Mouse (Mus musculus) neural tube, embryonic 12.5 days (tissue): ENCODE measurements around the gene Prrt3. TPM values are rescaled to one million over a fixed set of nuclear protein-coding genes. Genes with fewer than 3 reads are reported as not detected.

ENCODE experiments used
- ATAC-seq: fragments of 200-750 bp; cut with Nextera tagmentation; 2 replicates; pipeline ENCODE4 v1.8.0; 2017; ENCODE audit warnings: low read depth, mild to moderate bottlenecking, moderate TSS enrichment, moderate library complexity; ENCODE audit not compliant: low FRiP score
- H3K27ac ChIP-seq: fragments of 300-500 bp; sonication (generic); 2 replicates; pipeline ENCODE4 v1.5.1; 2016
- H3K27me3 ChIP-seq: fragments of 300-500 bp; sonication (generic); replicated peaks from 2 replicates; pipeline ENCODE4 v1.6.1; 2016; ENCODE audit warnings: mild to moderate bottlenecking
- H3K36me3 ChIP-seq: fragments of 300-500 bp; sonication (generic); 2 replicates; pipeline ENCODE4 v1.6.1; 2016; ENCODE audit warnings: mild to moderate bottlenecking
- H3K4me1 ChIP-seq: fragments of 300-500 bp; sonication (generic); 2 replicates; pipeline ENCODE4 v1.6.1; 2016
- H3K4me2 ChIP-seq: fragments of 300-500 bp; sonication (generic); replicated peaks from 2 replicates; pipeline ENCODE4 v1.6.1; 2016; ENCODE audit warnings: mild to moderate bottlenecking
- H3K4me3 ChIP-seq: fragments of 300-500 bp; sonication (generic); 2 replicates; pipeline ENCODE4 v1.5.1; 2016
- H3K9ac ChIP-seq: fragments of 300-500 bp; sonication (generic); 2 replicates; pipeline ENCODE4 v1.6.1; 2016; ENCODE audit warnings: mild to moderate bottlenecking
- H3K9me3 ChIP-seq: fragments of 300-500 bp; sonication (generic); 2 replicates; pipeline ENCODE4 v1.6.1; 2016; ENCODE audit warnings: mild to moderate bottlenecking
- WGBS: fragments of 180-500 bp; shearing (Covaris S2); methylation state at CpG from one replicate; pipeline ENCODE4 v1.1.7; 2016; 5-methylcytosine and 5-hydroxymethylcytosine counted together
- polyA plus RNA-seq: library from polyadenylated mRNA; unstranded; fragments of >200 nt; fragmentation: Nextera tagmentation; extraction: Ambion mirVana; gene quantifications from 2 replicates; pipeline ENCODE4 v1.2.1, GENCODE M21; 2016

Prrt3 gene
- polyA plus RNA-seq, 1 experiment from 2014 or later, result 2.6 TPM

DNA sequence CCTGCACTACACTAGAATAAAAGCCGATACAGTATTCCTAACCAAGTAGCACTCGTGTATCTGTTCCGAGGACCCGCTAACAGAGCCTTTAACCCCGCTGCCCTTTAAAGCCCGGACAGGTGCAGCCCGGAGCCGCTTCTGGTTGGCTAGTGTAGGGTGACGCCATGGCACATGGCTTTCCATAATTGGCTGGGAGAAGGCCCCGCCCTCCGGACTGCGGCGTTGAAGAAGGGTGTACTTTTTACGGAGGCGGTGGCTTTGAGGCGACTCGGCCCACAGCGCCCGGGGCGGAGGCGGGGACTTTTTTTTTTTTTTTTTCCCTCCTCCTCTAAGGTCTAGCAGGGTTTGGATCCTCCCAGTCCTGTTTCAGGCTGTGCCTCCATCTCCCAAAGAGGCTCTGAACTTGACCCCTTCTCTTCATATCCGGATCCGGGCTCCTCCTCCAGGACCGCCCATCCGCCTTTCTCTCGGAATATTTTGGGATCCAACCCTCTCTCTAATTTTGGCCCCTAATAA is 18.6 kb downstream of the Prrt3 start, which contains the start of gene Creld1:
Gene Creld1 (plus strand): TSS at position 198 of the 516 bp plus-strand sequence.
- ATAC-seq, result peak; percentile 98
- under 1% methylated on average over 26 of the region's 26 CpGs for WGBS
- Histone ChIP-seq H3K4me1 (peaks cover 21% of the 10 kb centered on the region), H3K9me3 (no peaks in the 10 kb centered on the region), H3K4me3 (peak within 1 kb of the TSS; percentile 63), H3K9ac (peak within 1 kb of the TSS; percentile 77), H3K4me2 (peak within 1 kb of the TSS; percentile 66), H3K27me3 (peaks cover 7% of the 10 kb centered on the region; the same call in 1 of the 2 replicates), H3K27ac (peak within 1 kb of the TSS; percentile 75), H3K36me3 (peaks cover 4% of the 10 kb centered on the region; the same call in 1 of the 2 replicates)

DNA sequence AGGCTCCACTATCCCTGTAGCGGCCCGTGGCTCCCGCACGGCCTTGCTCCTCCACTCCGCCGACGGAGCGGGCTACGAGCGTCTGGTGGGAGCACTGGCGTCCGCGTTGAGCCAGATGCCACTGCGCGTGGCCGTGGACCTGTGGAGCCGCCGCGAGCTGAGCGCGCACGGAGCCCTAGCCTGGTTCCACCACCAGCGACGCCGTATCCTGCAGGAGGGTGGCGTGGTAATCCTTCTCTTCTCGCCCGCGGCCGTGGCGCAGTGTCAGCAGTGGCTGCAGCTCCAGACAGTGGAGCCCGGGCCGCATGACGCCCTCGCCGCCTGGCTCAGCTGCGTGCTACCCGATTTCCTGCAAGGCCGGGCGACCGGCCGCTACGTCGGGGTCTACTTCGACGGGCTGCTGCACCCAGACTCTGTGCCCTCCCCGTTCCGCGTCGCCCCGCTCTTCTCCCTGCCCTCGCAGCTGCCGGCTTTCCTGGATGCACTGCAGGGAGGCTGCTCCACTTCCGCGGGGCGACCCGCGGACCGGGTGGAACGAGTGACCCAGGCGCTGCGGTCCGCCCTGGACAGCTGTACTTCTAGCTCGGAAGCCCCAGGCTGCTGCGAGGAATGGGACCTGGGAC is 19.1 kb downstream of the Prrt3 start:
- H3K9me3 ChIP-seq, result no peaks in the 10 kb centered on the region
- peak overlapping the region; percentile 77 for H3K9ac ChIP-seq
- peak overlapping the region; percentile 66 for H3K4me2 ChIP-seq
- peak; percentile 67 for ATAC-seq
- peaks cover 7% of the 10 kb centered on the region; the same call in 1 of the 2 replicates for H3K27me3 ChIP-seq
- H3K4me1 ChIP-seq, result peaks cover 21% of the 10 kb centered on the region
- H3K27ac ChIP-seq, result peak overlapping the region; percentile 75
- no peaks in the 10 kb centered on the region for H3K36me3 ChIP-seq
- peak overlapping the region; percentile 63 for H3K4me3 ChIP-seq
- under 1% methylated on average over 65 of the region's 65 CpGs for WGBS

DNA sequence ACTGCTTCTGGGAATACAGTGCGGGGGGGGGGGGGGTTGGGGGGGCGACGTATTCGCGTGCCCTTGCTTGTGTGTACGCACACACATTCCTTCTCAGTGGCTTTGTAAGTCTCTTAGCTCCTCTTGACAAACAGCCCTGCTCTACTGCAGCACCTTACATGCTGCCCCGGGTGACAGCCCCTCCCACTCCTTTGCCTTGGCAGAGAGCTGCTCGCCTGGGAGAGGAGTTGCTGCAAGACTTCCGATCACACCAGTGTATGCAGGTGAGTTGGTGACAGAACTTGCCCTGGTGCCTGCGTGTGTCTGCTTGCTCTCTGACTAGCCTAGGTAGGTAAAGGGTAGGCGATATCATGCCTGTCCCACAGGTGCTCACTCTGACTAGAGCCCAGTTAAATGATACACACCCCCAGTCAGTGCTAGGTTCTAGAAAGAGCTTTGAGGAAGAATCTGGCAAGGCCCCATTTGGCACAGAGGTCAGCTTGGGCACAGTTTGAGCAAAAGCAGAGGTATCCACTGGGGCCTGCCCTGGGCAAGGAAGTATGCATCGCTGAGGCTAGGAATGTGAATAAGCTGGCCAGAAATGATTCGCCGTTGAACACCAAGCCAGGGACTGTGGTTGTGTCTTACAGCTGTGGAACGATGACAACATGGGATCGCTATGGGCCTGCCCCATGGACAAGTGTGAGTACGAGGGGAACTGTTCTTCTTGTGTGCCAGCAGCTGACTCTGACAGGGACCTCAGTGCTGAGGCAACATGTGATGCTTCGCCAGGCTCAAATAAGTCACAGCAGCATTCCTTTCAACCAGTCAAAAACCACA is 21.0 kb downstream of the Prrt3 start:
- no peak overlapping the region for H3K4me3 ChIP-seq
- peaks cover 7% of the 10 kb centered on the region; the same call in 1 of the 2 replicates for H3K27me3 ChIP-seq
- H3K9ac ChIP-seq, result no peak overlapping the region
- H3K4me1 ChIP-seq, result peaks cover 21% of the 10 kb centered on the region
- H3K9me3 ChIP-seq, result no peaks in the 10 kb centered on the region
- H3K36me3 ChIP-seq, result no peaks in the 10 kb centered on the region
- H3K27ac ChIP-seq, result no peak overlapping the region
- ATAC-seq, result no peak
- no peak overlapping the region for H3K4me2 ChIP-seq
- 65% methylated on average over 18 of the region's 18 CpGs for WGBS

DNA sequence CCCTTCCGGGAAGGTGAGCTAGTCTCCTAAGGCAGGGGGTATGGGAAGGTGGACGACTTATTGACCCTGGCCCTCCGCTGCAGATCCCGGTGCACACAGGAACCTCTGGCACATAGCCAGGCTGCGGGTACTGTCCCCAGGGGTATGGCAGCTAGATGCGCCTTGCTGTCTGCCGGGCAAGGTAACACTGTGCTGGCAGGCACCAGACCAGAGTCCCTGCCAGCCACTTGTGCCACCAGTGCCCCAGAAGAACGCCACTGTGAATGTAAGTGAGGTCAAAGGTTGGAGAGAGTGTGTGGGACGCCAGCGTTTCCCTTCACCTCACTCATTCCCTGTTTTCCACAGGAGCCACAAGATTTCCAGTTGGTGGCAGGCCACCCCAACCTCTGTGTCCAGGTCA is 22.8 kb downstream of the Prrt3 start:
- no peak overlapping the region for H3K4me2 ChIP-seq
- H3K27ac ChIP-seq, result no peak overlapping the region
- H3K9me3 ChIP-seq, result no peaks in the 10 kb centered on the region
- peaks cover 12% of the 10 kb centered on the region for H3K4me1 ChIP-seq
- ATAC-seq, result no peak
- H3K9ac ChIP-seq, result no peak overlapping the region
- H3K27me3 ChIP-seq, result peaks cover 10% of the 10 kb centered on the region
- 86% methylated on average over 10 of the region's 10 CpGs for WGBS
- H3K4me3 ChIP-seq, result no peak overlapping the region
- no peaks in the 10 kb centered on the region for H3K36me3 ChIP-seq

DNA sequence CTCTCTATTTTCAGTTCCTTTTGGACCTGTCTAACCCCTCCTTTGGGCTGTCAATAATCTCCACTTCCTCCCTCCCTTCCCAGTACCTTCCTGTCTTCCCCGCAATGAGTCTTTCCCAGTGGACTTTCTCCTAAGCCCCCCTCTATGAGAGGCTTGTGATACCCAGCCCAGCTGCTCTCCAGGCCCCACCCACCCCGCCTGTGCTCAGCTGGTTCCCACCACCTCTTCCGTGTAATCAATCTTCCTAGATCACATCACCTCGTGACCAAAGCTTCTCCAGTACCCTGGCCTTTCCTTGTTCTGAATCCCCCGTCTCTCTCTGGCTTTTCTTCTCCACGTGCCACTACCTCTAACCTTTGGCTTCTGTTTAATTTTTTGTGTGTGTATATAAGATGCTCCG is 24.4 kb downstream of the Prrt3 start:
- peaks cover 5% of the 10 kb centered on the region for H3K4me1 ChIP-seq
- peaks cover 10% of the 10 kb centered on the region for H3K27me3 ChIP-seq
- H3K36me3 ChIP-seq, result no peaks in the 10 kb centered on the region
- no peak overlapping the region for H3K4me3 ChIP-seq
- no peak overlapping the region for H3K27ac ChIP-seq
- H3K9ac ChIP-seq, result no peak overlapping the region
- H3K9me3 ChIP-seq, result no peaks in the 10 kb centered on the region
- no peak overlapping the region for H3K4me2 ChIP-seq
- 41% methylated on average over 7 of the region's 7 CpGs for WGBS
- peak; percentile 45; the same call in 1 of the 2 replicates for ATAC-seq

DNA sequence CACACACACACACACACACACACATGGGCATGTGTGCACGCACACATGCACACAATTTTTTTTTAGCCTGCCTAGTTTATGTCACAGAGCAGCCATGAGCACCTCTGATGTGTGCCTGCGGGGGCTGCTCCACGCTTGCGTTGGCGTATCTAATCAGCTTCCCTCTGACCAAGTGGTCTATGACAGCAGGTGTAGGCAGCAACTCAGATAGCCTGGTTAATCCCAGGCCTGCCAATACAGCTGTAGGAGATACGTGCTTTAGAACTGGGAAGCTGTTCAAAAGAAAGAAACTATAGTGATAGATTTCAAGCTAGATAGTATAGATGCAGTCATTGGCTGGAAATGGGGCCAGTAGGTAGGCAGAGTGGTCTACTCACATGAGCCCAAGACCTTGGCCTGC is 28.0 kb downstream of the Prrt3 start:
- Histone ChIP-seq H3K9ac (no peak overlapping the region), H3K36me3 (no peaks in the 10 kb centered on the region), H3K27me3 (peaks cover 26% of the 10 kb centered on the region), H3K4me3 (no peak overlapping the region), H3K9me3 (no peaks in the 10 kb centered on the region), H3K4me1 (peaks cover 9% of the 10 kb centered on the region), H3K27ac (no peak overlapping the region), H3K4me2 (no peak overlapping the region)
- no peak for ATAC-seq
- 92% methylated on average over 6 of the region's 6 CpGs for WGBS

DNA sequence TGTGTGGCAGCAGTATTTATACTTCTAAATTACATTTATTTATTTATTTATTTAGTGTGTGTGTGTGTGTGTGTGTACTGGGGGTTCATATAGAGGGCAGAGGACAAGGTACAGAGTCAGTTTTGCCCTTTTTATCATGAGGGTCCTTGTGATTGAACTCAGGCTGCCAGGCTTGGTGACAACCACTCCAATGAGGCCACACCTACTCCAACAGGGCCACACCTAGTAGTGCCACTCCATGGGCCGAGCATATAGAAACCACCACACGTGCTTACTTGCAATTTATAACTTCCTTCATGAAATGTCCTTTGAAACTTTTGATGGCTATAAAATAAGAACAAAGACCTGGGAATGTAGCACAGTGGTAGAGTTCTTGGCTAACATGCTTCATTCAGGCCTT is 28.5 kb downstream of the Prrt3 start:
- ATAC-seq, result no peak
- WGBS, result 82% methylated on average over 2 of the region's 2 CpGs
- no peak overlapping the region for H3K27ac ChIP-seq

DNA sequence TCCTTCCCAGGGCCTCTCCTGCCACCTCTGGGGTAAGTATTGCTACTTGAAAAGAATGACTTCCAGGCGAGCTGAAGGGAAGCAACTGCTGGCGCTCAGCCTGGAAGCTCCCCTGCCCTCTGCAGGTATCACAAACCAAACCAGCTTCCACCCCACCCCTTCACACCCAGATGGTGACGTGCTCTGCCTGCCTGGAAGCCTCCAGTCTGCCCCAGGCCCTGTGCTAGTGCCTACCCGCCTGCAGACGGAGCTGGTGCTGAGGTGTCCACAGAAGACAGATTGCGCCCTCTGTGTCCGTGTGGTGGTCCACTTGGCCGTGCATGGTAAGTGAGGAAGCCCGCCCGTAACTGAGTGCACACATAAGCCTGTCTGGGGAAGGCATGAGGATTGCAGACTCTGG is 29.7 kb downstream of the Prrt3 start:
- Histone ChIP-seq H3K9ac (no peak overlapping the region), H3K27me3 (peaks cover 26% of the 10 kb centered on the region), H3K4me2 (no peak overlapping the region), H3K4me3 (no peak overlapping the region), H3K4me1 (peaks cover 11% of the 10 kb centered on the region), H3K27ac (no peak overlapping the region), H3K9me3 (no peaks in the 10 kb centered on the region), H3K36me3 (no peaks in the 10 kb centered on the region)
- ATAC-seq, result no peak
- WGBS, result 68% methylated on average over 10 of the region's 10 CpGs

More for the DNA sequence above, 28.5 kb downstream of the Prrt3 start:
- no peak overlapping the region for H3K4me3 ChIP-seq
- peaks cover 26% of the 10 kb centered on the region for H3K27me3 ChIP-seq
- no peak overlapping the region for H3K4me2 ChIP-seq
- no peaks in the 10 kb centered on the region for H3K9me3 ChIP-seq
- no peak overlapping the region for H3K9ac ChIP-seq
- peaks cover 11% of the 10 kb centered on the region for H3K4me1 ChIP-seq
- no peaks in the 10 kb centered on the region for H3K36me3 ChIP-seq

DNA sequence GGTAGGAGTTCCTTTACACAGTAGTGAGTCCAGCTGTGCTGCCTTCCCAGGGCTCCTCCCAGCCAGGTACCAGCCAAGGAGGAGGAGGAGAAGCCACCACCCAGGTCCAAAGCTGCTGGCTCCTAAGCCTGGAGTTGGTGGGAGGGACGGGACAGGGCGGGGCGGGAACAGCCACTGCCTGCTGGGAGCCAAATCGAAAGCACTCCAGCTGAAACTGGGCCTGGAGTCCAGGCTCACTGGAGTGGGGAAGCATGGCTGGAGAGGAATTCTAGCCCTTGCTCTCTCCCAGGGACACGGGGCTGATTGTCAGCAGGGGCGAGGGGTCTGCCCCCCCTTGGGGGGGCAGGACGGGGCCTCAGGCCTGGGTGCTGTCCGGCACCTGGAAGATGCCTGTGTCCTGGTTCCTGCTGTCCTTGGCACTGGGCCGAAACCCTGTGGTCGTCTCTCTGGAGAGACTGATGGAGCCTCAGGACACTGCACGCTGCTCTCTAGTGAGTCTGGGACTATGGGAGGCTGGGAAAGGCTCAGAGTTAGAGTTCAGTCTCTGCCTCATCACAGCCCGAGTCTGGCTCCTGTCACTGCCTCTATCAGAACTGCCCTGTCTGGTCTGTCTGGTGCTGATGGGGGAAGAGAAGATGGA is 30.3 kb downstream of the Prrt3 start, which contains the start of gene Il17rc:
Gene Il17rc (plus strand): TSS at position 131 of the 640 bp plus-strand sequence.
- Histone ChIP-seq H3K4me2 (peak within 1 kb of the TSS; percentile 20; the same call in 1 of the 2 replicates), H3K27ac (no peak within 1 kb of the TSS), H3K36me3 (no peaks in the 10 kb centered on the region), H3K9me3 (no peaks in the 10 kb centered on the region), H3K27me3 (peaks cover 26% of the 10 kb centered on the region), H3K9ac (no peak within 1 kb of the TSS), H3K4me3 (no peak within 1 kb of the TSS), H3K4me1 (peaks cover 11% of the 10 kb centered on the region)
- ATAC-seq, result no peak
- 23% methylated on average over 12 of the region's 12 CpGs for WGBS

DNA sequence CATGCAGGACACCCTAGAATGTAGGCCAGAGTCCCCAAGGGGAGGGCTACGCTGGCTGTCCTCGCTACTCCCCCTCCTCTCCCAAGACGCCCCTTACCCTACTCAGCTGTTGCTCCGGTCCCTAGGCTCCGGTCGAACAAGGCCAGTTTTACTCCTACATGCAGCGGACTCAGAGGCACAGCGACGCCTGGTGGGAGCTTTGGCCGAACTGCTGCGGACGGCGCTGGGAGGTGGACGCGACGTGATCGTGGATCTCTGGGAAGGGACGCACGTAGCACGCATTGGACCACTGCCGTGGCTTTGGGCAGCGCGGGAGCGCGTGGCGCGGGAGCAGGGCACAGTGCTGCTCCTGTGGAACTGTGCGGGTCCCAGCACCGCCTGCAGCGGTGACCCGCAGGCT is 32.3 kb downstream of the Prrt3 start:
- Histone ChIP-seq H3K27me3 (peaks cover 26% of the 10 kb centered on the region), H3K36me3 (no peaks in the 10 kb centered on the region), H3K4me3 (peak overlapping the region; percentile 33), H3K9me3 (no peaks in the 10 kb centered on the region), H3K9ac (peak overlapping the region; percentile 44; the same call in 1 of the 2 replicates), H3K4me1 (peaks cover 11% of the 10 kb centered on the region), H3K27ac (no peak overlapping the region), H3K4me2 (peak overlapping the region; percentile 66)
- under 1% methylated on average over 31 of the region's 31 CpGs for WGBS
- ATAC-seq, result peak; percentile 72

DNA sequence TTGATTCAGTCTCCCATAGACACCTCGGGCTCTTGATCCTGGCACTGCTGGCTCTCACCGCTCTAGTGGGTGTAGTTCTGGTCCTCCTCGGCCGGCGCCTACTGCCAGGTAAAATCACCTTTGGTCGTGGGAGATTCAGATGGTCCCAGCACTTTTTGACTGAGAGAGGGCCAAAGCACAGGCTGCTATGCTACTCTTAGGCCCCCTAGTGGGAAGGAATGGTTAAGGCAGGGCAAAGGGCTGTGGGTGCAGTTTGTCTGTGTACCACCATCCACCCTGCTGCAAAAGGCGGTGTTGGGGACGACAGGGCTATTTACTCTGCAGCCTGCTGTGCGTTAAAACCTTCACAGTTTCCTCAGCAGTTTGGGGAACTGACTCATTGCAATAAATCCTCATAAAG is 32.7 kb downstream of the Prrt3 start:
- peak overlapping the region; percentile 66 for H3K4me2 ChIP-seq
- peaks cover 11% of the 10 kb centered on the region for H3K4me1 ChIP-seq
- H3K27ac ChIP-seq, result no peak overlapping the region
- WGBS, result 7% methylated on average over 9 of the region's 9 CpGs
- H3K36me3 ChIP-seq, result no peaks in the 10 kb centered on the region
- H3K9me3 ChIP-seq, result no peaks in the 10 kb centered on the region
- ATAC-seq, result peak; percentile 74
- H3K27me3 ChIP-seq, result peaks cover 24% of the 10 kb centered on the region
- peak overlapping the region; percentile 33 for H3K4me3 ChIP-seq
- H3K9ac ChIP-seq, result no peak overlapping the region

DNA sequence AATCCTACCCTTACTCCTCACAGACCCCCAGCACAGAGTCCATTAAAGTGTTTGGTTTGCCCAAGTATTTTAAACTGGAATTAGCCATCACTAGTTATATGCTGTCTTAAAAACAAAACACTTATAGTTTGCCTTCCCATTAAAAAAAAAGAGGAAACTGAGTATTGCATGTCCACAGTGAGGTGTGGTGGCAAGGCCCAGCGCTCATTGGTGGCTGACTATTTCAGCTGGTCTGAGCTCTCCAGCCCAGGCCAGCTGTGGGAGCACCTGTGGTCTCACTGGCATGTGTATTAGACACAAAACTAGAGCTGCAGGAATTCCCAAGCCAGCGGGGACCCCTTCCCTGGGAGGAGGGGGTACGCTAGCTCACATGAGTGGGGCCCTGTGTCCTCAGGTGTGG is 33.2 kb downstream of the Prrt3 start:
- Histone ChIP-seq H3K27ac (no peak overlapping the region), H3K27me3 (peaks cover 24% of the 10 kb centered on the region), H3K4me3 (no peak overlapping the region), H3K4me2 (peak overlapping the region; percentile 66), H3K4me1 (peaks cover 11% of the 10 kb centered on the region), H3K36me3 (no peaks in the 10 kb centered on the region), H3K9me3 (no peaks in the 10 kb centered on the region), H3K9ac (no peak overlapping the region)
- 66% methylated on average over 3 of the region's 3 CpGs for WGBS
- ATAC-seq, result no peak
